Mouse (Mus musculus) frontal cortex, adult (tissue): ENCODE measurements around the gene Pak6.

Source experiments
- ATAC-seq: cut with Nextera tagmentation; 2 replicates; pipeline ENCODE4 v1.9.2; 2017; ENCODE audit warnings: mild to moderate bottlenecking, moderate library complexity, mixed read lengths; ENCODE audit not compliant: low TSS enrichment

Gene Pak6

DNA sequence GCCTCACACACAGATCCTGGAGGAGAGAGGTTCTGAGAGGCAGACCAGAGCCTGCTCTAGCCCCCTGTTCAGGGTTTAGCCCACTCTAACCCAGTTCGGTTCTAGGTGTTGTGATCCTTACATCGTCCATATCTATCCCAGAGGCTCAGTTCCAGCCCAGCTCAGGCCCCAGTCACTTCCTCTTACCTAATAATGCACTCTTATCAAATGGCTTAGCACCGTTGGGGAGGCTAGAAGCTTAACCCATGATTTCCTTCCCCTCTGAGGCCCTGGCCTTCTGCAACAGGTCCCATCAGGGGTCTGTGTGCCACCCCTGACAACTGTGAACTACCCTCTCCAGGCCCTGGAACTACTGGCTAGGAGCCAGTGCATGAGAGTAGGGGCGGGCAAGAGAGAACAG is 66.1 kb downstream of the Pak6 start:
- no peak for ATAC-seq

DNA sequence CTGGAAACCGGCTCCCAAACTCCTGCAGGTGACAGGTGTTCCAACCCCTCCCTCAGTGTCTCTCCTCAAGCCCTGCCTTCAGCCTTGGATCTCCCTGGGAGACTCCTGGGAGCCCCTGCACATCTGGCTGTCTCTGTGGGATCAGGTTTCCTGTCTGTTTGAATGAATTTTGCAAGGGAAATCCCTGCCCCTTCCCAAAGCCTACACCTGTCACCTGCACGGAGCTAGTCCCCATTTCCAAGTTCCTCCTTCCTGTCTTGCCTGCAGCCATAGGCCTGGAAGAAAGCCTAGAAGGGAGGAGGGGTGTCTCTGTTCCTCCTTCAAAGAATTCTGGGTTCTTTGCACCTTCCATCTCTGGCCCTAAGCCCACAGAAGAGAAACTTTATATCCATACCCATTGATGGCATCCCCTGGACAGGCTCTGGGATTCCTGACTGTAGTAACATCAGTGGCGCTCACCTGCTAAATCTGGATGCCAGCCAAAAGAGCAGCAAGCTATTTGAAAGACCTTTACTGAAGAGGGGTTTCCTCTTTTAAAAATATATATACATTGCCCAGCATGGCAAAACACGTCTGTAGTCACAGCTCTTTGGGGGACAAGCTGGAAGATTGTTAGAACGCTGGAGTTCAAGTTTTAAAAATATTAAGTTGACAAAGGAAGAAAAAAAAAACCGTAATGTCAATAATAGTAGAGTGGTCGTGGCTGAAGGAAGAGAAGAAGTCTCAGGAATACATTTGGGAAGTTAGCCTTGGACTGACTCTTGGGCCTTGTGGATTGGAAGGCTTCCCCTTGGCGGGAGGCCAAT is 66.9 kb downstream of the Pak6 start:
- no peak for ATAC-seq

DNA sequence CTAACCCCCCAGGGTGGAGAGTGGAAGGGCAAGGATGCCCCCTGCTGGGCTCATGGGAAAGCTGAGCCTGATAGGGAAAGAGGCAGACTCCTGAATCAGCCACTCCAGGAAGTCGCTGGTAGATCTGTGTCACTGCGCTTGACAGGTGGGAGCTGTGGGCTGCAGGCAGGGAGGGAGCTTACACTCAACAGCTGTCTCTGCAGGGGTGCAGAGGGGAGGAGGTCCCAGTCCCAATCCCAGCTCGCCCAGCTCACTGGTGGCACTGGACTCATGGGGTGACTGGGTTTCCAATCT is 67.5 kb downstream of the Pak6 start:
- peak; percentile 77 for ATAC-seq

GRCm38 (mm10) chr2:118731981-118732380 is 68.9 kb downstream of the Pak6 start:
- no peak for ATAC-seq

DNA sequence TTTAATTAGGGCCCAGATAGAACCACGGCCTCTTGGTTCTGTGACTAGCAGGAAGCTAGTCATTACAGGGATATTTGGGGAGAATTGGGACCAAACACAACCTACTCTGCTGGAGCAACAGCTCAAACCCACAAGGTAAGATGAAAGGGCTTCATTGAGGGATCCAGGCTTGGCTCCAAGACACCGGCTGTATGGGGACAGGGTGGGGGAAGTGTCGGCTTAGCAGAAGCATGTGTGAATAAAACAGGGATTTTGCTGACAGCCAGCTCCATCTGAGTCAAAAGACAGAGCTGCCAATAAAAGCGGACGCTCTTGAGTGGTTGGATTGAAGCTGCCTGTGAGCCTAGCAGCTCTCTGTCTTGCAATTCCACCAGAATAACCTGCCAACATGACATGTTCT is 70.2 kb downstream of the Pak6 start:
- peak; percentile 88 for ATAC-seq

- ATAC-seq: no peak
These were observed 77.2 kb downstream of the Pak6 start for GRCm38 (mm10) chr2:118740341-118740740.

- ATAC-seq: peak; percentile 29
These were observed 78.1 kb downstream of the Pak6 start for GRCm38 (mm10) chr2:118741183-118741582.

- no peak for ATAC-seq
These were observed 80.3 kb downstream of the Pak6 start for GRCm38 (mm10) chr2:118743261-118743943.

DNA sequence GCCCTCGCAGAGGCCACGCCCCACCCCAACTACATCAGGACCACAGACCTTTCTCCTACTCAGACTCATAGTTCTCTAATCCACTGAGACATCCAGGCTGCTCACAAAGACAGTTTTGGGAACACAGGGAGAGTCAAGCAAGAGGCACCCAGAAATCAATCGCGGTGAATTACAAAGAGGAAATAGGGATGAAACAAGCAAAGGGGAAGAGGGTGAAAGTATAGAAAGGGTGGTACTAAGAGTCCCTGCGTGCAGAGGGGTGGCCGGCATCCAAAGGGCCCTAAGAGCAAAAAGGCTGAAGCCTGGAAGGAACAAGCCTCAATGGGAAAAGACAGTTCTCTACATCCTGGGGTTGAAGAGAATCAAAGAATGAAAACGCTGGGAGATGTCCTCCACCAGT is 81.5 kb downstream of the Pak6 start:
- ATAC-seq: no peak

- ATAC-seq: peak; percentile 92
These were observed 82.3 kb downstream of the Pak6 start, which contains the start of gene Inafm2 for GRCm38 (mm10) chr2:118745232-118745884. Gene Inafm2 (plus strand): TSS chr2:118745758.

DNA sequence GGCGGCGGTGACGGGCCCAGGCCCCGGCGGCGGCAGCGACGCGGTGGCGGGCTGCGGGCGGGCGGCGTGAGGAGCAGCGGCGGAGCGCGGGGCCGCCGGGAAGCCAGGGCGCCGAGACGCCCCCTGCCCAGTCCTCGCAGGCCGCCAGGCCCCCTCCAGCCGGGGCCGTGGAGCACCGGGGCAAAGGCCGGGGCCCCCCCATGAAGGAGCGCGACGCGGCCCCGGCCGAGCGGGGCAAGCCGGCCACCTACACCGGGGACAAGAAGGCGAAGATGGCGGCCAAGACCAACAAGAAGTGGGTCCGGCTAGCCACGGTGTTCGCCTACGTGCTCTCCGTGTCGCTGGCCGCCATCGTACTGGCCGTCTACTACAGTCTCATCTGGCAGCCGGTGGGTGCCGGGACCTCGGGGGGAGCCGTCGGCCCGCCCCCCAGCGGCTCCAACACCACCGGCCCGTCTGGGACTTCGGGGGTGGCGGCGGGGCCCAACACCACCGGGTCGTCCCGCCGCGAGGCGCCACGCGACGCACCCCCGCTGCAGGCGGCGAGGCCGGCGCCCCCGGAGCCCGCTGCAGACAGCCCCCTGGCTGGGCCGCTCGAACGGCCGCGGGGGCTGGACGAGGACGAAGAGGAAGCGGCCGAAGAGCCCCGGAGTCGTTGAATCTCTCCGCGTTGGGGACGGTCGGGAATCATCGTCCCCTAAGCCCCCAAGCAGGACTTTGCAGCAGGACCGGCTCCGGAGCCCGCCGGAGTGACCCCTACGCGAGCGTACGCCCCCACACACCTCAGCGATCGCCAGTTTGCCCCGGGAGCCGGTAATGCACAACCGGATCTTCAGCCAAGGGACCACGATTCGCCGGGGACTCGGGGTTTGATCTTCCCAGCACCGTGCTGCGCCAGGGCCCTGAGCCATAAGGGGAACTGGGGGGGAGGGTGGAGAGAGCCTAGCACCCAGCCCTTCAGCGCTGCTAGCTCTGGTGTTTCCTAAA is 83.1 kb downstream of the Pak6 start:
- peak; percentile 18 for ATAC-seq

DNA sequence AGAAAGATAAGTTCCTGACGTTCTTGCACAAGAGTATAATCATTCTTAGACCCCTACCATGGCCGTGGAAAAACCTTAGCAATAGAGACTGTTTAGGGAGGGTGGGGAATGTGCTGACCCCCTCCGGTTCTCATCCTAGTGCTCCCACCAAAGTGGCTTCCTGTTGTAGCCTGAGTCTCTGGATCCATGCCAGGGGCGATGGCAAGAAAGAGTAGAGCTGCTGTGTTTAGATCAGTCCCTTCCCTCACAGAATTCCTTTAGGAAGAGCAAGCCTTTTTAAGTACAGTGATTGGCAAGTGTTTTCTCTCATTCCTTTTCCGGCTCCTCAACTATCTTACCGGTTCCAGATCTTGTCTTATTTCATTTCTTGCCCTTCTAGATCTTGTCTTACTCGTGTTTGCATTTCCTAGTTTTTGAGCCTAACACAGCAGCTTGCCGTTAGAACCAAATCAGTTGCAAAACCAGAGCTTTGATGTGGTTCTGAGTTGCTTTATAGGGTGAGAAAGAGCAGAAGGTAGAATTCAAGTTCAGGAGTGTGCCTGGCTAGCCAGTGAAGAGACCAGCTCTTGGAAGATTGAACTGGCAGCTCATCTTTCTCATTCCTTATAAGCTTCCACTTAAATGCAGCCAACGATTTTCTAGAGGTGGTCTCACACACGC is 84.3 kb downstream of the Pak6 start:
- ATAC-seq: no peak
